Mouse (Mus musculus) thymus, adult 2 months (tissue): ENCODE data around the gene Ttc39b.

Source experiments
- CTCF ChIP-seq: fragments of 200-500 bp; IDR thresholded peaks from 2 replicates; pipeline ENCODE4 v1.5.1; 2012; ENCODE audit warnings: mild to moderate bottlenecking, control low read depth, low read length, moderate library complexity, borderline replicate concordance; ENCODE audit not compliant: control insufficient read depth, poor library complexity, insufficient read depth; ENCODE audit errors: extremely low read depth
- POLR2A ChIP-seq: fragments of 200-500 bp; IDR thresholded peaks from 2 replicates; pipeline ENCODE4 v1.6.1; 2012; ENCODE audit warnings: mild to moderate bottlenecking, low read length, control low read depth, moderate library complexity; ENCODE audit not compliant: control insufficient read depth, poor library complexity, insufficient read depth; ENCODE audit errors: extremely low read depth

DNA sequence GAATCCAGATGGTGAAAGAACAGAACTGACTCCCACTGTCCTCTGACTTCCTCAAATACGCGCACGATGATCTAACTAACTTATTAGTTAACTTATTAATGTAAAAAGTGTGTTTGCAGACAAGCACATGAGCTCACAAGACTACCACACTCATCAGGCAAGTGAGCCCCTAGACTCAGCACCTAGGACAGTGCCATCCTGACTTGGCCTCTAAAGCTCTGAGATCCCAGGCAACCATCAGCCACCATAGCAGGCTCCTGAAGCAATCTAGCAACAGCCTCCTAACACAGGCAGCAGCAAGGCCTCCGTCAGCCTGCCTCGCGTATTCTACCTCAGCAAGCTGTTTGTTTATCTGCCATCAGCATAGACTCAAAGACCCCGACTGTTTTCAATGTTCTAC lies 17.2 kb downstream of the Ttc39b start:
- TF ChIP-seq POLR2A (no peak), CTCF (no peak)
